Mouse (Mus musculus) ES-E14 (cell line): ENCODE data around the gene Cask. TPM values are rescaled to one million over a fixed set of nuclear protein-coding genes. Genes with fewer than 3 reads are reported as not detected.

Experiments used
- DNase-seq: peaks from one replicate; pipeline ENCODE4 v3.0.0-alpha.2; 2013; ENCODE audit warnings: low read depth, low spot score
- H3K27ac ChIP-seq: 2 replicates; pipeline ENCODE4 v1.5.1; 2012; ENCODE audit warnings: low read depth, mild to moderate bottlenecking, low read length, moderate library complexity, mixed read lengths; ENCODE audit not compliant: poor library complexity, insufficient read depth, severe bottlenecking
- H3K36me3 ChIP-seq: 2 replicates; pipeline ENCODE4 v1.6.1; 2012; ENCODE audit warnings: mild to moderate bottlenecking, low read length, moderate library complexity, mixed read lengths; ENCODE audit not compliant: control insufficient read depth, poor library complexity, insufficient read depth, severe bottlenecking
- H3K4me1 ChIP-seq, 2 experiments: fragments of 150-350 bp in 1 of 2; sonication (generic) in 1 of 2; 2 replicates each; pipeline ENCODE4 v1.6.1; 2012; ENCODE audit warnings: low read length in 2 of 2, mild to moderate bottlenecking in 1 of 2, mixed read lengths in 1 of 2; ENCODE audit not compliant: control insufficient read depth in 2 of 2, insufficient read depth in 2 of 2, poor library complexity in 1 of 2
- H3K4me3 ChIP-seq, 2 experiments: fragments of 150-350 bp in 1 of 2; sonication (generic) in 1 of 2; 2 replicates each; pipeline ENCODE4 v1.5.1; 2012; ENCODE audit warnings: low read length in 2 of 2, low read depth in 1 of 2, mild to moderate bottlenecking in 1 of 2, mixed read lengths in 1 of 2; ENCODE audit not compliant: insufficient read depth in 1 of 2, poor library complexity in 1 of 2, severe bottlenecking in 1 of 2
- H3K9ac ChIP-seq: 2 replicates; pipeline ENCODE4 v1.6.1; 2012; ENCODE audit warnings: low read depth, mild to moderate bottlenecking, low read length, mixed read lengths; ENCODE audit not compliant: poor library complexity, insufficient read depth, severe bottlenecking
- H3K9me3 ChIP-seq: fragments of 150-350 bp; sonication (generic); 2 replicates; pipeline ENCODE4 v1.6.1; 2012; ENCODE audit warnings: low read depth, mild to moderate bottlenecking, low read length; ENCODE audit not compliant: control insufficient read depth, insufficient read depth
- CHD2 ChIP-seq: IDR thresholded peaks from 2 replicates; pipeline ENCODE4 v1.6.1; 2014; ENCODE audit warnings: mild to moderate bottlenecking, low read depth, low read length, inconsistent platforms
- HCFC1 ChIP-seq: IDR thresholded peaks from 2 replicates; pipeline ENCODE4 v1.6.1; 2012; ENCODE audit warnings: low read length, inconsistent platforms, borderline replicate concordance; ENCODE audit not compliant: insufficient read depth
- MAFK ChIP-seq: IDR thresholded peaks from 2 replicates; pipeline ENCODE4 v1.6.1; 2014; ENCODE audit warnings: mild to moderate bottlenecking, low read depth, low read length, inconsistent platforms; ENCODE audit not compliant: insufficient read depth
- ZC3H11A ChIP-seq: IDR thresholded peaks from 2 replicates; pipeline ENCODE4 v1.6.1; 2012; ENCODE audit warnings: low read depth, mild to moderate bottlenecking, inconsistent platforms, low read length, borderline replicate concordance
- ZNF384 ChIP-seq: IDR thresholded peaks from 2 replicates; pipeline ENCODE4 v1.6.1; 2012; ENCODE audit warnings: low read depth, low read length, inconsistent platforms
- in situ Hi-C, 2 experiments: fragments of 600-800 bp; cut with MboI; formaldehyde crosslinking; loops; one replicate each; pipeline ENCODE4 v1.15.1; 2025; ENCODE audit warnings: low sequenced_read_pairs in 2 of 2, inconsistent platforms in 1 of 2; ENCODE audit not compliant: unreplicated experiment in 2 of 2
- total RNA-seq: library from RNA; depleted of rRNA; stranded (reverse); fragments of 300-350 nt; gene quantifications from 2 replicates; pipeline ENCODE4 v1.2.3, GENCODE M21; 2012

The Cask gene
- total RNA-seq, 1 experiment = 20.1 TPM

DNA sequence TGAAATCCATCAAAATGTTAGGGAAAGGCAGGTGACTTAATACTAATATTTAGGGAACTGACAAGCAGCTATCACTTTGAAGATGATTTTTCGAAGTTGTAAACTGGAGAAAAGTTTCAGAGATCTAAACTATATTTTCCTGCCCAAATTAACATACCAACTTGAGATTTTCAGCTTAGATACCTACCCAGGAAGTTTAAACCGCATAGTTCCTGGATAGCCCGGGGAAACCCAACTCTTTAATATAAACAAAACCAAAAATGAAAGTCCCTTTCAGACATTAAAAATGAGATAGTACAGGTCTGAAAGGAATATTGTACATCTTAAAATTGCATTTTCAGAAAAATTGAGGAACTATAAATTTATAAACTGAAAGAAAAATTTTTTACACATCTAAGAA is 273.5 kb downstream of the Cask start:
- no peak overlapping the region for H3K4me3 ChIP-seq
- in situ Hi-C loops = no loop called here
- no peak for TF ChIP-seq ZNF384
- no peak for TF ChIP-seq HCFC1
- no peak for TF ChIP-seq ZC3H11A
- TF ChIP-seq MAFK = no peak
- TF ChIP-seq CHD2 = no peak
- H3K9ac ChIP-seq = no peak overlapping the region
- H3K27ac ChIP-seq = no peak overlapping the region
- H3K4me1 ChIP-seq = no peaks in the 10 kb centered on the region
- no peaks in the 10 kb centered on the region for H3K36me3 ChIP-seq
- H3K9me3 ChIP-seq = no peaks in the 10 kb centered on the region
- no peak for DNase-seq

DNA sequence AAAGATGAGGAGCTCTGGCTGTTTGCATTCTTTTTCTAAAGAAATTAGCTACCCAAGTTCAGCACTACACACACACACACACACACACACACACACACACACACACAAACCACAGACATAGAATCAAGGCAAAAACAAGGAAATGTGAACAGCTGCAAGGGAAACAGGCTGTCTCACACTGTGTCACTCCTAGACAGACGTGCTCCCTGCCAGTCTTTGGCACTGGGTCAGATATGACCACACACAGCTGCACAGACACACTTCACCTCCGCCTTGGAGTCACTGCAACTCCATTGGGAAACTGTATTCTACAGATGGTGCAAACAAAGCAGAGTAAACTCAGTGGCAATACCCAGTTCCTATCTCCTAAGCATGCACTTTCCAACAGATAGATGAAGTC is 274.6 kb downstream of the Cask start:
- Histone ChIP-seq H3K4me3 (no peak overlapping the region), H3K9ac (no peak overlapping the region), H3K9me3 (no peaks in the 10 kb centered on the region), H3K4me1 (no peaks in the 10 kb centered on the region), H3K36me3 (no peaks in the 10 kb centered on the region), H3K27ac (no peak overlapping the region)
- no peak for DNase-seq
- in situ Hi-C loops = no loop called here
- no peak for TF ChIP-seq ZC3H11A
- TF ChIP-seq HCFC1 = no peak
- no peak for TF ChIP-seq CHD2
- TF ChIP-seq ZNF384 = no peak
- TF ChIP-seq MAFK = no peak

DNA sequence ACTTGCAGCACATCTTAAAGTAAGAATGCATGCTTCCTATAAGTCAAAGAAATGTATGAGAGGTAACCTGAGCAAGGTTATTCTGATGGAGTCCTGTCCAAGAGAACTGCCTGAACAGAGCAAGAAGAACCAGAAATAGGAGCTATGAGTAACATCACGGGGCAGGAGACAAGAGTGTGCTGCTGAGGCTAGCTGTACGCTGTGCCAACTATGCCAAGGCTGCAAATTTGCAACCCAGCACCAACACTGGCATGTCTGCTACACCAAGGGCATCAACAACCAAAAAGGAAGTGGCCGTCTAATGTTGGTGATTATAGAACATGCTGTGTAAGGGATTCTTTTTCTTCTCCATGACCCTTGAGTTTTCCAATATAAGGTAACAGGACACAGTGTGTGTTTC is 276.3 kb downstream of the Cask start:
- no peak for DNase-seq
- Histone ChIP-seq H3K4me1 (no peaks in the 10 kb centered on the region), H3K9me3 (no peaks in the 10 kb centered on the region), H3K27ac (no peak overlapping the region), H3K9ac (no peak overlapping the region), H3K4me3 (no peak overlapping the region), H3K36me3 (no peaks in the 10 kb centered on the region)
- TF ChIP-seq HCFC1 (no peak), ZC3H11A (no peak), CHD2 (no peak), ZNF384 (no peak), MAFK (no peak)
- in situ Hi-C loops = no loop called here

DNA sequence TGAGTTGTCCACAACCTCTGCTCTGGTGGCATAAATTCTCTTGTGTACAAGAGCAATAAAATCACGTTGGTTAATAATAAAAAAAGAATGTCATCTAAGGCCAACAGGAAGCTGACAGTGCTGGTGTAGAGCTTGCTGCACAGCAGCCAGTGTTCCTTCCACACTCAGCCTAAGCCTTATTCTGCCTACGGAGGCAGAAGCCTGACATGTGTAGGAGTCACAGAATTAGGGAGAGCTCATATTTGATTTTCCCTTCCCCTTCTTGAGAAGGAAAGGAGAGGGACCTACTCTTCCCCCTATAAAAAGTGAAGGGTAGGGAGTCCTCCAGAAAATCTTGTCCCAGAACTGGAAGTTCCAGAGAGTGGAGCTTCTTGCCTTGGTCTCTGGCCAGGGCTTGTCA is 276.9 kb downstream of the Cask start:
- TF ChIP-seq ZNF384 (no peak), CHD2 (no peak), HCFC1 (no peak), MAFK (no peak), ZC3H11A (no peak)
- Histone ChIP-seq H3K9ac (no peak overlapping the region), H3K27ac (no peak overlapping the region), H3K4me1 (no peaks in the 10 kb centered on the region), H3K9me3 (no peaks in the 10 kb centered on the region), H3K4me3 (no peak overlapping the region), H3K36me3 (no peaks in the 10 kb centered on the region)
- no peak for DNase-seq
- in situ Hi-C loops = no loop called here

DNA sequence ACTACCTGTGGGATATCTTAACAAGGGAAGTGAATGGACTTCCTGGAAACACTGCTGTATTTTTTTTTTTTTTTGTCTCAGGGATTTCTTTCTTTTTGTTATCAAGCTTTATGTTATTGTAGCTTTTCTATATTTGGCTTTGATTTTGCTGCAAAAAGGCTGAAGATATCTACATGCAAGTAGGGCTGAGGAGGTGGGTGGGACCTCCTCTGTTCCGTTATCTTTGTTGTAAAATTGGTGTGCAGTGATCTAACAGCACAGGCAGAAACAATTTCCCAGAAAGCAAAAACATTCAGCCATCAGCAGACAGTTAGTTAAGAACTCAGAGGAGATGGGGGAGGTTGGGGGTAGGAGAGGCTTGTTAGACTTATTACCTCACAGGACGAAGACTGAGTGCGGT is 296.7 kb downstream of the Cask start:
- H3K36me3 ChIP-seq = no peaks in the 10 kb centered on the region
- H3K4me3 ChIP-seq = no peak overlapping the region
- no peaks in the 10 kb centered on the region for H3K9me3 ChIP-seq
- in situ Hi-C loops = no loop called here
- no peak overlapping the region for H3K27ac ChIP-seq
- no peak for DNase-seq
- no peak for TF ChIP-seq MAFK
- TF ChIP-seq ZNF384 = no peak
- no peak for TF ChIP-seq CHD2
- no peak for TF ChIP-seq HCFC1
- no peak for TF ChIP-seq ZC3H11A
- no peak overlapping the region for H3K9ac ChIP-seq
- no peaks in the 10 kb centered on the region for H3K4me1 ChIP-seq
